Mouse (Mus musculus) retina, embryonic 14.5 days (tissue): ENCODE measurements around the gene Rprml.

Source experiments
- DNase-seq: peaks from one replicate; pipeline ENCODE4 v3.0.0-alpha.2; 2015; ENCODE audit warnings: low spot score

Gene Rprml

DNA sequence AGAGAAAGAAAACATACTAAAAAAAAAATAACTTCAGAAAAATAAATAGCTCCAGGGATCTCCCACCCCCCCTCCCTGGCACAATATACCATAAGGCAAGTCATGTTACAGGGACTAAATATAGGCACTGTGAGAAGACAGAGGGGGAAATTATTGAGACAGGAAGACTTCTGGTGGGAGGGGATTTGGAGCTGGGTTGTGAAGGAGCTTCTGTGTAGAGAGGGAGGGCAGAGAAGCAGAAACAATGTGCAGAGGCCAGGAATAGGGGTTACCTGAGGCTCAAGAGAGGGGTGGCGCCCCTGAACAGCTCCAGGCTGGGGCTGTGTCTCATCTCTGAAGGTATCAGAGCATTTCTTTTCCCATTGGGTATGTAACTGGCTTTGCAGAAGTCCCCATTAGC is 16.3 kb downstream of the Rprml start:
- no peak for DNase-seq

DNA sequence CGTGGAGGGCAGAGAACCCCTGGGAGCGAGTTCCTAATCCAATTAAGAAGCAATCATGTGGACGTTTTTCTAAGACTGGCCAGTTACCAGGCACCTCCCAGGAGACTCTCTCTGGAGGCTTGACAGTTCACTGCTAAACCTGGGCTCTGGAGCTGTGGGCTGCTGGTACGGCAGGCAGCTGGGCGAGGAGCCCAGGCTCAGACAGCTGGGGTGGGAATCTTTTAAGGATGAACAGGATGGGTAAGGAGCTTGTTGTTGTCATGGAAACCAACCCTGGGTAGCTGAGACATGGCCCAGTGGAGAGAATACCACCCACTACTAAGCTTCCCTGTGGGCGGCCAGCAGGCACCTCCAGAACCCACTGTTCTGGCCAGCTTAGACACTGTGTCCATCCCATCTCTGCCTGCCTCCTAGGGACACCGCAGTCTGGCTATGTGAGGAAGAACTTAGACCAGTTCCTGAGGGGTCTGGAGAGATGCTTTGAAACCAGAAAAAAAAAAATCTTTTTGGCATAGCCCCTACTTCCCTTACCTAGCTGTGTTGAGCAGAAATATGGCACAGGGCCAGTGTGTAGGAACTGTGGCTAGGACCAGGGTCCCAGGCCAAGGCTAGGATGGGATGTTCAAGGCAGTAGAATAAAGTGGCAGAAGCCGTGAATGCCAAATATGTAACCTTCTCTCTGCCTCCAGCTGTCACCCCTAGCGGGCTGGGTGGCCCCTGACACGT is 17.0 kb downstream of the Rprml start:
- peak; percentile 69 for DNase-seq

DNA sequence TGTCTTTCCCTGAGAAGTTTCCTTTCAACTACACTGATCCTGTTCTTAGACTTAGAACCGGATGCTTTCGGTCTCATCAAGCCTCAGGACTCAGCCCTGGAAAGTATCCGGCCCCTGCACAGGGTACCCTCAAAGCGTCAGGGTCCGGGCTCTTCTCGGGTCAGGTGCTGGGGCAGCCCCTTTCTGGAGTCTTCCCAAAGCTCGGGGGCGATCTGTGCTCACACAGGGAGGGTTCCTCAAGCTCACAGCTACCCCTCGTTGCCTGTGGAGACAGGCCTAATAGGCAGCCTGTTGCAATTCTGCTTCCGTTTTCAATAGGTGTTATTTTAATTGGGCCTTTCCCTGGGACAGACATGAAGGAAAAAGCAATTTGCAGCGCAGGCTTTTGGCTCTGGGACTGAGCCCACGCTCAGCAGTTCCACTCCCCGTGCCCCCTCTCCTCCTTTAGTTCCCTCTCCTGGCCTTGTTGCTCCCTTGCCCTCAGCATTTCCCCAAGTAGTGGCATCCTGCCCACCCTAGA is 17.6 kb downstream of the Rprml start:
- DNase-seq, result peak; percentile 10

DNA sequence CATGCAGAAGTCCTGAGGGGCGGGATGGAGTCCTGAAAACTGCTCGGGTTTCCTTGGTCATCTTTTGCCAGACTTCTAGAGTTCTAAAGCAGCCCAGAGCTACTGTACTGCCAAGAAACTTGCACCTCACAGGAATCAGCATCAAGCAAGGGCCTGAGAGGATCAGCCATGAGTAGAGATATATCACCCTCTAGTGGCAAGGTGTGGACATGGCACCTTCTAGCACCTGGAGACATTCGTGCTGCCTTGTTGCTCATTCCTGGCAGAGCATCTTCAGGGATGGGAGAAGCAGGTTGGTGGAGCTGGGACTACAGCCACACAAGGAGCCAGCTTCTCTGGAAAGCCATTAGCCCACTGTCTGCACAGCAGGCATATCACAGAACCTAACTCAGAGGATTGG is 26.2 kb downstream of the Rprml start:
- peak; percentile 84 for DNase-seq

DNA sequence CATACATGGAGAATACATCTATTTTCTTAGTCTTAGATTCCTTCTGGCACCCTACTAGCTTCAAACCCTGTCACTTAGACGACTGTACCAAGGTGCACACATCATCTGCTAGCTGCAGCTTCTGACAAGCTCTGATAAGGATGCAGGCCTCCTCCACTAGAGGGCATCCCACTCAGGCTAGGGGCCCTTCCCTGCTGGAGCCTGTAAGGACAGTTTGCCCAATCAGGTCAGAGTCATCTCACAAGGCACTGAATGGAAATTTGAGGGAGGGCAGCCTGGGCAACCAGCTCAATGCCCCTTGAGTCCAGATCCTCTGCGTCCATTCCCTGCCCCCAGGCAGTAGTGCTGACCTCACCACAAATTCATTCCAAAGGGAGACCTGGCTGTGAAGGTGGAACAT is 27.7 kb downstream of the Rprml start:
- DNase-seq, result peak; percentile 78

DNA sequence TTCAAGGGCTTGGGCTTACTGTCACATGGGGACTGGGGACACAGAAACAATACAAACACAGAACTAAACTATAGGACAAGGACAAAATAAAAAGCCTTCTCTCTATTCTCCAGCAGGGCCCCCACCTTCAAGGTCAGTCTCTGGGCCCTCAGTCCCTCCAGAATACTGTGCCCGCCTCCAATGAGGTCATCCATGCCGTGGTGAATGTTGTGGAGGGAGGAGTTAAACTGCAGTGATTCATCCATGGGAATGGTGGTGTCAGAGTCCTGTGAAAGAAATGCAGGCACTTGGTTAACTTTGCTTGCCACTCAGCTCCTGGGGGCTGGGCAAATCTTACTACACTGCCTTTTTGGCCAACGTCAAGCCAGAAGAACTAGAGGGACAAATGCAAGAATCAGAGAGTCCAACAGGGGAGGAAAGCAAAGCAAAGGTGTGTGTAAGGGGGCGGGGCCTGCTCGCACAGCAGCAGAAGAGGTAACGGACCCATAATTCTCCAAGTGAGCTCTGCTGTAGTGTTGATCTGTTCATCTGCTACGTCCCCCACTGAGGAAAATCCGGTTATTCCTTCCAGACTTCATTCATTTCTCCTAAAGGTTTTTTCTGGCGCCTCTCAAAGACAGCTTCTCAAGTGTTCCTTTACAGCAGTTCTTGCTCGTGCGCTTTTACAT is 34.4 kb downstream of the Rprml start:
- DNase-seq, result no peak

DNA sequence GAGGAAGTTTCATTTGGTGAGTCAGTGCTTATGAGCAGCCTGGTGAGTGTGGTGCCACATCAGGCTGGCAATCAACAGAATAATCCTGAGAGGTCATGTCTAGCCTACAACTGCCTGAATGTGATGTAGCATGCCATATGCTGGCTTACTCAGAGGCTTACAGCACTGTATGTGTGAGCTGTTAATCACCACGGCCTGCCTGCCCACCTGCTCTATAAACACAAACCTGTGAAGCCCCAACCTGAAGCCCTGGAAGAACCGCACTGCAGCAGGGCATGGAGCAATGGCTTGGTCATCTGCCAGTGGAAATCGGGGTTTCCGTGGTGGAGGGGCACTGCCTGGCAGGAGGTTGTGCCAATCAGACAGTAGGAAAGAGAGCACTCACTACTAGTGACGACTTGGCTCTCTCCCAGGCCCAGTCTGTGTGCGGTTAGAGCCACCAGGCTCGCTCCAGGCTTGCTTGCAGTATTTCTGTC is 35.9 kb downstream of the Rprml start:
- DNase-seq, result no peak

DNA sequence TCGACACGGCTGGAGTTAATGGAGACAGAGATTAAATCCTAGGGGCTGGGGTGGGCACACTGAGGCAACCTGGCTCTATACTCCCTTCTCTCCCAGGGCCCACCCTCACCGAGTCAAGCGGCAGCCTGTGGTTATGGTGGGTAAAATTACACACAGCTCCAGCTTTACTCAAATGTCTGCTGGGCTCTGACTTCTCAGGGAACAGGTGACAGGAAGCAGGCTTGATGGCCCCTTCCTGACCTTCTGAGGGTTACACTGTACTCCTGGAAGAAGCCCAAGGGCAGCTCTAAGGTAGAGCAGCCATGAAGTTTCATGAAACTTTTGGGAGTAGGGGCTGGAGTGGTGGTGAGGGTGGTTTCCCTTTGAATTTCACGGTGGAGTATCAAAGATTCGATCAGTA is 37.3 kb downstream of the Rprml start:
- DNase-seq, result no peak

DNA sequence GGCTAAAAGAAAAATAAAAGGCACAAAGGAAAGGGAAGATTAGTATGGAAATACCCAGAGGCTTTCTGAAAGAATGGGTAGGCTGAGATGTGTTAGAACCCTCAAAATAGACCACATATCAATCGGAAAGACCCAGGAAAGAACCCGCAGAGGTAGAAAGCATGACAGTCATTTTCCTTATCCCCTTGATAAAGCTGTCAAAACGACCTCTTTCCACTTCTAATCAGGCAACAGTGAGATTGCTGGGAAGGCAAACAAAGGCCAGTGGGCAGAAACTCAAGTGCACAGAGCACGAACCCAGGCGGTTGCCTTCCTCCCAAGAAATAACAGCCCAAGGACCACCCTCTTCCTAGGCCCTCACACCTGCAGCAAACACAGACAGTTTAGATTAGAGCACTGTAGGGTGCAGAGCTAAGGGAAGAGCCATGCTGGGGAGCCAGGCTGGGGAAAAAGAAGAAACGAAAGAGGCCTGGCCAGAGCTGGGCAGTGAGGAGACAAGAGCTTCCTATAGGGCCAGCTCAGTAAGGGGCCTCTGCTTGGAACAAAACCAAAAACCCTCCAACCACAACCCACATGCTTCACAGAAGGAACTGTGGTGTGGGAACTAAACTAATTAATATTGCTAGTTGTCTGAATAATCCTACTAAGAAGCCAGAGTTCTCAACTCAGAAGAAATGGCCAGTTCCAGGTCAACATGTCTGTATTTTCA is 39.1 kb downstream of the Rprml start:
- DNase-seq, result no peak

DNA sequence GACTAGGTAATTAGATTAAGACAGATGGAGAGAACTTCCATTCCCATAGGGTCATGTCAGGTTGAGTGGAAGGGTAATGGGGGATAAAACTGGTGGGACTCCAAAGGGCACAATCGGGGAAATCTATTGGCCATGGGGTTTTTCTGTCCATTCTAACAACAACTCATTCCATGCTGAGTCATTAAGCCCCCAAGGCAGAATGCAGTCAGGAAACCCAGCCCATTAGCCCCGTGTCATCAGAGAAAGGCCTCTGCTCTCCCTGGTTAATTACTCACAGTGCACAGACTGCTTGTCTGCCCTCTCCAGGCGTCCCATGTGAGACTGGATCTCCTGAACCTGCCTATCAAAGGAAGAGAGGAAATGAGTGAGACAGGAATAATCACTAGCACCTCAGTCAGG is 39.6 kb downstream of the Rprml start:
- DNase-seq, result peak; percentile 9

DNA sequence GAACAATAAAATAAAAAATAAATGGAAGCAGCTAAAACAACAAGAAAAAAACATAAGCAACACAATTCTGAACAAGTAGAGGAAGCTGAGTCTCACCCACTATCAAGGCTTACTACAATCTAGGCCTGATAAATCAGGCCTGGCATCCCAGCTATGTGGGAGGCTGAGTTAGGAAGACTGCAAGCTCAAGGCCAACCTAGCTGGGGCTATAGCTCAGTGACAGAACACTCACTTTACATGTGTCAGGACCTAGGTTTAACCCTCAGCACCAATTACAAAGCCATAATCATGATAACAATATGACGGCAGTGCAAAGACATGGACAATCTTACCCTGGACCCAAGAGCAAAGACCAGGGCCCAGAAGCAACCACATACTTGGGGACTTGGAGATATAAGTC is 41.7 kb downstream of the Rprml start:
- no peak for DNase-seq

DNA sequence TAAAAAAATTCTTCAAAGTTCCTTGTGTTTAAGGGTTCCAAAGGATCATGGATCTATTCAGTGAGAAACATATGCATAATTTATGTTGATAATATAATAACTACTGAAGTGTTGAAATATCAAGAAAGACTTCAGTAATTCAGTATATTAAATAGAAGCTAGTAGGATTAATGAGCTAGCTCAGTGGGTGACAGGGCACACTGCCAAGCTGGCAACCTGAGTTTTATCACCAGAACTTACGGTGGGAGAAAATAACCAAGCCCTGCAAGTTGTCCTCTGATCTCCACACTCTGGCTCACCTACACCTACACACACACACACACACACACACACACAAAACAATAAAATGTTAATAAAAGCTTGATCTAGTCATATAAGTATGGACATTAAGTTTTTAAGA is 43.9 kb downstream of the Rprml start:
- DNase-seq, result no peak

DNA sequence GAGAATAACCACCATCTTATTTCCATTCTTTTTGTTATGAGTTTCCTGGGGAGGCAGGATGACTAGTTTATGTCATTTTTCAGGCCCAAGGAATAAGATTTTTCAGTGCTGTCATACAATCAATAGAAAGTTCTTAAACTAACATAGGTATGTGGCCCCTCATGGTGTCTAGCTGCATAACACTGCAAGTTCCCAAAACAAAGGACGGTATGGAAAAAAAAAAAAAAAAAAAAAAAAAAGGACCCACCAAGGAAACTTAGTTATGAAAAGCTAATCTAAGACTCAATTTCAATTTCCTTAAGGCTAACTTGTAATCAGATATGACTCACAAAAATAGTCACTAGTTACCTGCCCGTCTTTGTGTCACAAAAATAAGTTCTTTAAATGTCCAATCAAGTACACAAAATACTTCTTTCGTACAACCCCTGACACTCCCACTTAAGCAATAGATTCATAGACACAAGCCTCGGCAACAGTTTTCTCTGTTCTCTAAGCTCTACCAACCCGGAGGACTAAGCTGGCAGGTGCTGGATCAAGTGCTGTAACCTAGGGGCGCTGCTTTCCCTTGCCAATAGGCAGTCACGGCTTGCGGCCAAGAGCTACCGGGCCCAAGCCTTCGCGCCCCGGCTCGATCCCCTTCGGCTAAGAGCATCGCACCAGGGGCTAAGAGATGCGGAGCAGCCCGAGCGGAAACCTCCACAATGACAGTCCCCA is 47.6 kb downstream of the Rprml start:
- DNase-seq, result no peak

DNA sequence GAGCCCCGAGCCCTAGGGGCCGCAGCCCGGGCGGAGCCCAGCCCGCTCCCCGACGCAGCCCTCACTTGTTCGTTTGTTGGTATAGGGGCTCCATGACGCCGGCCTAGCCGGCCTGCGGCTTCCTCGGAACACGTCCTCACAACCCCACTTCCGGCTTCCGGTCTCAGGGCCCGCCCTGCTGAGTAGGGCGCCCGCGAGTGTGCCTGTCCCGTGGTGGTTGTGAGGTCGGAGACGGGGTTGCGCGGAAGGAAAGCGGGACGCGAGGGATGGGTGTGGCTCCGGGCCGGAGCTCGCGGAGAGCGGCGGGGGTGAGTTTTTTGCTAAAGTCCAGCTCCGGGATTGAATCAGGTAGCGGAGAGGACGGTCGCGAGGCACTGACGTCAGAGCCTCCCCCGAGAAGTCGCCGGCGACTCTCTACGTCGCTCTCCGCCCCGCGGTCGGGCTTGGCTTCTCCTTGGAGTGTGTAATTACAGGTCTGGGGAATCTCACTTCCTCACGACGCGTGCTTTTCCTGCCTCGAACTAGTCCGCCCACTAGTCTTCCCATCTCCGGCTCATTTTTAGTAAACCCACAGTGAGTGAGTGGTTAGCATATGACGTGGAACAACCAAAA is 48.3 kb downstream of the Rprml start, which contains the start of gene Gosr2:
TSS of gene Gosr2 (minus strand) at position 334 of the 612 bp plus-strand sequence.
- peak; percentile 89 for DNase-seq

DNA sequence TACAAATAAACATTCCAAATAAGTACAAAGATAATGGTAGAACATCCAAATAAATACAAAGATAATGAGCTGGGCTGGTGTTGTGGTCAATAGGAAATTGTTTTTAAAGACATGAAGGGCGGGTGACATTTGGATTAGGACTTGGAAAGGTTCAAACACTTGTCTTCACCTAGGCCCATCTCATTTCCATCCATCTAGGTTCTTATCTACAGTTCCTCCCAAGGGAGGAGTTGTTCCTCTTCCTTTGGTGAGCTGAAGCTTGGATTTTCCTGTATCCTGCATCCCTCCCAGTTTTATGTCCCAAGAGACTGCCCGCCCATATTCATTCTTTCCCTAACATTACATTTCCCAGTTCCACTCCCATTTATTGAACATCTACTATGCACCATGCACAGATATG is 48.9 kb downstream of the Rprml start:
- DNase-seq, result no peak
